Mouse (Mus musculus): ENCODE data around the gene Taar7a. TPM values are rescaled to one million over a fixed set of nuclear protein-coding genes. Genes with fewer than 3 reads are reported as not detected.

Taar7a gene
- polyA plus RNA-seq, 1 experiment from 2014 or later: not detected

DNA sequence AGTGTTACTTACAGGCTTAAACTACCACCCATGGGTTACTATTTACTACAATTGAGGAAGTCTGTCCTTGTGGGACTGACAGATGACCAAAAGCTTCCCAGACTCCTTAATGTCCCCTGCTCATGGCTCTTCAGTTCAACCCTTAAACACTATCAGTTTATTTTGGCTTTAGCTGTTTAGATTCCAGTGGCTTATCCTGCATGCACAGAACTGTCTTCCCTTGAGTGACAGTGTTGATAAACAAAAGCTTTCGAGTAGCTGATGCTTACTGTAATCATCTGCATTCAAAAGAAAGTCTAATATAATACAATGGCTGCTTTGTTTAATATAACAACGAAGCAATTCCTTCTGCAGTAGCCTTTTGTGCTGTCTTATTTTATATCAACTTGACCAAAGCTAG lies 13.8 kb upstream of the Taar7a start:
- H3K27me3 ChIP-seq (ENCODE audit: insufficient read depth, low read length): no peaks in the 10 kb centered on the region
- no peak overlapping the region for H3K4me3 ChIP-seq (ENCODE audit: low read depth, low read length)
- no peaks in the 10 kb centered on the region for H3K4me1 ChIP-seq (ENCODE audit: insufficient read depth)
- no peak overlapping the region for H3K9ac ChIP-seq (replicated peaks)
- no peaks in the 10 kb centered on the region for H3K36me3 ChIP-seq (replicated peaks; ENCODE audit: insufficient read depth, low read length)
- 40% methylated on average over 2 of the region's 2 CpGs for WGBS (ENCODE audit: insufficient replicate concordance)
- DNase-seq: no peak
- H3K4me2 ChIP-seq (ENCODE audit: low read depth, low read length): no peak overlapping the region
- no peak for ATAC-seq
- TF ChIP-seq EP300 (IDR thresholded peaks at IDR 0.05; ENCODE audit: low read depth) (peak; percentile 28; the same call in 1 of the 2 replicates), CTCF (IDR thresholded peaks at IDR 0.05; ENCODE audit: low read depth) (no peak)
- no peaks in the 10 kb centered on the region for H3K9me3 ChIP-seq (ENCODE audit: low read length)
- H3K27ac ChIP-seq (ENCODE audit: low read depth): no peak overlapping the region

DNA sequence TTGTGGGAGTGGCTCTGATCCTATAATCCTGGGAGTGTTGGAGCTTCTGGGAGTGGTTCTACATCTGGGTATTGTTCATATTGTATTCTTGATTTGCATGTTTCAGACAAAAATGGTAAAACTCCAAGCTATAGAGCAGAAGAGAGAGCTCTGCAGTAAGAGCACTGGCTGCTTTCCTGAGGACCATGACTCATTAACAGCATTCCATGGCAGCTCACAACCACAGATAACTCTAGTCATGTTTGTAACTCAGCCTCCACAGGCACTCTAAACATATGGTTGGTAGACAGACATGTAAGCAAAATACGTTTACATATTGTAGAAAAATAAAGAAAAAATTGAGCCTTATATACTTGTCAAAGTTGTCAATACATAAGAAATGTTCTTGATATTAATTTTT lies 13.2 kb upstream of the Taar7a start:
- ATAC-seq: no peak

DNA sequence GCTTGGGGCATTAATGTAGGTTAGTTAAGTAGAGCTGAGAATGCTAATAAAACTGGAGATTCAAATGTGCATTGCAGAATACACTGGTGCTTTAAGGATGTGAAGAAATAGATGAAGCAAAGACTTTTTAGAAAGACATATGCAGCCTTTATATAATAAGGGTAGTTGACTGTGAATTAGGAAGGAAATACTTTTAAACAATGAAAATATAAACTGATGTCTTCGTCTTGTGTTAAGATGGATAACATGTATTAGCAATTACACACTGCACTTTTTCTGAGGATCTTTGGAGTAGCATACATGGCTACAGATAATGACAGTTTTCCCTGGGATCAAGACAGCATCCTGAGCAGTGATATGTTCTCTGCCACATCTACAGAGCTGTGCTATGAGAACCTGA lies 6.4 kb upstream of the Taar7a start, which contains the start of gene Taar7b:
Gene Taar7b (plus strand): TSS at position 301 of the 400 bp plus-strand sequence.
- Histone ChIP-seq H3K36me3 (replicated peaks; ENCODE audit: insufficient read depth, low read length) (no peaks in the 10 kb centered on the region), H3K9me3 (ENCODE audit: low read length) (no peaks in the 10 kb centered on the region), H3K27ac (ENCODE audit: low read depth) (no peak within 1 kb of the TSS), H3K9ac (replicated peaks) (no peak within 1 kb of the TSS), H3K4me3 (ENCODE audit: low read depth, low read length) (no peak within 1 kb of the TSS), H3K4me2 (ENCODE audit: low read depth, low read length) (no peak within 1 kb of the TSS), H3K4me1 (ENCODE audit: insufficient read depth) (no peaks in the 10 kb centered on the region), H3K27me3 (ENCODE audit: insufficient read depth, low read length) (no peaks in the 10 kb centered on the region)
- no peak for ATAC-seq
- WGBS (ENCODE audit: insufficient replicate concordance): 74% methylated on average over 1 of the region's 1 CpGs
- no peak for DNase-seq
- no peak for TF ChIP-seq EP300 (IDR thresholded peaks at IDR 0.05; ENCODE audit: low read depth)
- no peak for TF ChIP-seq CTCF (IDR thresholded peaks at IDR 0.05; ENCODE audit: low read depth)

More for the DNA sequence above, 13.2 kb upstream of the Taar7a start:
- no peak overlapping the region for H3K27ac ChIP-seq (ENCODE audit: low read depth)
- no peak overlapping the region for H3K4me3 ChIP-seq (ENCODE audit: low read depth, low read length)
- TF ChIP-seq EP300 (IDR thresholded peaks at IDR 0.05; ENCODE audit: low read depth): no peak
- TF ChIP-seq CTCF (IDR thresholded peaks at IDR 0.05; ENCODE audit: low read depth): no peak
- 67% methylated on average over 1 of the region's 1 CpGs for WGBS (ENCODE audit: insufficient replicate concordance)
- DNase-seq: no peak
- H3K9me3 ChIP-seq (ENCODE audit: low read length): no peaks in the 10 kb centered on the region
- no peaks in the 10 kb centered on the region for H3K27me3 ChIP-seq (ENCODE audit: insufficient read depth, low read length)
- no peaks in the 10 kb centered on the region for H3K36me3 ChIP-seq (replicated peaks; ENCODE audit: insufficient read depth, low read length)
- H3K9ac ChIP-seq (replicated peaks): no peak overlapping the region
- no peak overlapping the region for H3K4me2 ChIP-seq (ENCODE audit: low read depth, low read length)
- H3K4me1 ChIP-seq (ENCODE audit: insufficient read depth): no peaks in the 10 kb centered on the region

DNA sequence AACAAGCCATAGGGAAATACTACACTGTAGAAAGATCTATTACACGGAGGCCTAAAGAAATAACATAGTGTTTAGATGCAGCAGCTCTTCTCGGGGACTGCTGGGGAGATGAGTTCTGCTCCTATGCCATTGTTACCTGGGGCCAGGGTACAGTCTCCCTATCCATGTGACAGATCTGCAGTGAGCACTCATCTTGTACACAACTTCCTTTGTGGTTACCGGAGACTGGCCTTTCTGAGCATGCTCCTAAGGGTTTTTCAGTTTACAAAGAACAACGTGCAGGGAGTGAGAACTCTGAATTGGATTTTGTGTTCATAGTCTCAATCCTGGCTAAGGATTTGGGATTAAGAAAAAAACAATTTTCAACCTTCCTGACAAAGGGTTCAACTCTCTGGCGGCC lies 6.9 kb downstream of the Taar7a start:
- no peaks in the 10 kb centered on the region for H3K27me3 ChIP-seq (ENCODE audit: insufficient read depth, low read length)
- TF ChIP-seq EP300 (IDR thresholded peaks at IDR 0.05; ENCODE audit: low read depth) (no peak), CTCF (IDR thresholded peaks at IDR 0.05; ENCODE audit: low read depth) (no peak)
- 40% methylated on average over 5 of the region's 5 CpGs for WGBS (ENCODE audit: insufficient replicate concordance)
- H3K36me3 ChIP-seq (replicated peaks; ENCODE audit: insufficient read depth, low read length): no peaks in the 10 kb centered on the region
- 0 out of 2 replicates have a peak, but pooled peaks cover 2% of the 10 kb centered on the region for H3K4me1 ChIP-seq (ENCODE audit: insufficient read depth)
- no peaks in the 10 kb centered on the region for H3K9me3 ChIP-seq (ENCODE audit: low read length)
- no peak overlapping the region for H3K9ac ChIP-seq (replicated peaks)
- no peak overlapping the region for H3K27ac ChIP-seq (ENCODE audit: low read depth)
- ATAC-seq (no peak), DNase-seq (no peak)
- H3K4me2 ChIP-seq (ENCODE audit: low read depth, low read length): no peak overlapping the region
- H3K4me3 ChIP-seq (ENCODE audit: low read depth, low read length): no peak overlapping the region

DNA sequence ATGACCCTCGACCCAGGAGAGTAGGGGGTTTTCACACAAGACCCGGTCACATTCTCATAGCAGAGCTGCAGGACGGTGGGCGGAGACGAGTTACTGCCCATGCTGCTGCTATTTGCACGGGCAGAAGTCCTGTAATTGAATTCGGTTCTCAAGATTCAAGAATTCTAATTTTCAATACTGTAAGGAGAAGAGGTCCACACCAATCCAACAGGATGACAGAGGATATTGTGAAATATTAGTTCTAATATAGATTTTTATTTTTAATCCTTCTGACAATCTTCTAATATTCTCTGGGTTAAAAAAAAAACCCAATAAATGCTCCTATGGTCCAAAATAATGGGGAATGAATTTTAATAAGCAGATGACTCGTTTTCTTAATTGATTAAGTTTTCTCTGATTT lies 7.7 kb downstream of the Taar7a start, which contains the start of gene Taar6:
Gene Taar6 (minus strand): TSS at position 101 of the 400 bp plus-strand sequence.
- no peak for DNase-seq
- ATAC-seq: no peak
- no peak within 1 kb of the TSS for H3K27ac ChIP-seq (ENCODE audit: low read depth)
- H3K4me2 ChIP-seq (ENCODE audit: low read depth, low read length): no peak within 1 kb of the TSS
- H3K36me3 ChIP-seq (replicated peaks; ENCODE audit: insufficient read depth, low read length): no peaks in the 10 kb centered on the region
- 0 out of 2 replicates have a peak, but pooled peaks cover 2% of the 10 kb centered on the region for H3K4me1 ChIP-seq (ENCODE audit: insufficient read depth)
- H3K9ac ChIP-seq (replicated peaks): no peak within 1 kb of the TSS
- H3K4me3 ChIP-seq (ENCODE audit: low read depth, low read length): no peak within 1 kb of the TSS
- no peaks in the 10 kb centered on the region for H3K9me3 ChIP-seq (ENCODE audit: low read length)
- H3K27me3 ChIP-seq (ENCODE audit: insufficient read depth, low read length): no peaks in the 10 kb centered on the region
- TF ChIP-seq EP300 (IDR thresholded peaks at IDR 0.05; ENCODE audit: low read depth) (no peak), CTCF (IDR thresholded peaks at IDR 0.05; ENCODE audit: low read depth) (no peak)
- 66% methylated on average over 8 of the region's 8 CpGs for WGBS (ENCODE audit: insufficient replicate concordance)

DNA sequence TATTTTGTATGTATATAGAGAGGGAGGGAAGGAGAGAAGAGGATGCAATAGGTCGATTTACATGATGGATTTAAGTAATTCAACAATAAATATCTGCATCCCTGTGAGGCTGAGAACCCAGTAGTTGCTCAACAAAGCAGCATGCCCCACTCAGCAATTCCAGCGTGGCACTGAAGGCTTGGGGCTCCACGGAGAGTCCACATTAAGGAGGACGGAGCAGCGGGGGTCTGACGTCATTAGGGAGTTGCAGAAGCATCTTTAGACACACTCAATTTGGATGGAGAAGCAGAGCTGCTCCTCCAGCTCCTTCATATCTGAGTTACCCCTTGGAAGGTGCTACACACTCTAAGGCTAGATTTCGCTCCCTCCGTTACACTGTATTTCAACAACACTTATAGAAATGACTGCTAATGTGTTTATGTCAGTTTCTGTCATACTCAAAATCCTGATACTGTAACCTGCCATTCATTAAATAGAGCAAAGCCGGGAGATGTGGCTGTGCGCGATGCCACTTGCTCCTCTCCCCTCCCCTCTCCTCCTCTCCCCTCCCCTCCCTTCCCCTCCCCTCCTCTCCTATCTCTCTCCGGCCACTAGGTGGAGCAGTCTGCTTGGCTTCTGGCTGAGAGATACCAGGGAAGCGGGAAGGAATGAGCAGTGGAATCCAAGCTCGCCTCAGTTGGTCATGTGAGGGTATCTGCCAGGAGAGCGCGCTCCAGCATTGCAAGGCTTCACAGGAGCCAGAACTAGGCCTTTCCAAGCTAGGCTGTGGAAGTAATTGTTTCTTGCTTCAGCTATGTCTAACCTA lies 14.2 kb downstream of the Taar7a start:
- H3K4me1 ChIP-seq (ENCODE audit: insufficient read depth): no peaks in the 10 kb centered on the region
- DNase-seq: peak; percentile 73
- no peaks in the 10 kb centered on the region for H3K36me3 ChIP-seq (replicated peaks; ENCODE audit: insufficient read depth, low read length)
- no peaks in the 10 kb centered on the region for H3K9me3 ChIP-seq (ENCODE audit: low read length)
- no peak overlapping the region for H3K27ac ChIP-seq (ENCODE audit: low read depth)
- TF ChIP-seq CTCF (IDR thresholded peaks at IDR 0.05; ENCODE audit: low read depth): peak; percentile 86
- TF ChIP-seq EP300 (IDR thresholded peaks at IDR 0.05; ENCODE audit: low read depth): no peak
- no peak overlapping the region for H3K9ac ChIP-seq (replicated peaks)
- WGBS (ENCODE audit: insufficient replicate concordance): 40% methylated on average over 16 of the region's 16 CpGs
- peak; percentile 73 for ATAC-seq
- H3K4me3 ChIP-seq (ENCODE audit: low read depth, low read length): no peak overlapping the region
- no peak overlapping the region for H3K4me2 ChIP-seq (ENCODE audit: low read depth, low read length)
- H3K27me3 ChIP-seq (ENCODE audit: insufficient read depth, low read length): no peaks in the 10 kb centered on the region

All from liver, postnatal 0 days (tissue).